Mouse (Mus musculus): ENCODE measurements around the gene Myo6. TPM values are rescaled to one million over a fixed set of nuclear protein-coding genes. Genes with fewer than 3 reads are reported as not detected.

Gene Myo6
- polyA plus RNA-seq, 1 experiment: 16.4 TPM

DNA sequence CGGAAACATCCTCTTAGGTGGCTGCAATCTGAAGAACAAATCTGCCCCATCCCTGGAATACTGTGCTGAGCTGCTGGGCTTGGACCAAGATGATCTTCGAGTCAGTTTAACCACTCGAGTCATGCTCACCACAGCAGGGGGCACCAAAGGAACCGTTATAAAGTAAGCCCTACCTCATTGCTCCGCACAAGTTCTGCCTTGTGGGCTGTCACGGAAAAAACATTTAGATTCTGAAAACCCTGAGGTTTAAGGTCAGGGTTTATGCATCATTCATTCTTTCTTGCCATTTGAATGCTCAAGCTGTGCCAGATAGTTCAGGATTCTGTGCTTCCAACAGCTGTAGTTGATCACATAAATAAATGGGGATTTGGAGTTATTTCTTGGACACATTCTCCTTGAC lies 93.6 kb downstream of the Myo6 start:
- no peak overlapping the region for H3K27ac ChIP-seq (ENCODE audit: control insufficient read depth, insufficient read depth, low read depth, low read length, poor library complexity)
- H3K4me3 ChIP-seq (replicated peaks; ENCODE audit: control insufficient read depth, low read depth, low read length): no peak overlapping the region
- WGBS: 14% methylated on average over 6 of the region's 6 CpGs
- H3K4me1 ChIP-seq (ENCODE audit: control insufficient read depth, insufficient read depth, low read length): peaks cover under 1% of the 10 kb centered on the region
- no peak for TF ChIP-seq CTCF (IDR thresholded peaks at IDR 0.05; ENCODE audit: control insufficient read depth, insufficient read depth, low read length)
- TF ChIP-seq POLR2A (IDR thresholded peaks at IDR 0.05; ENCODE audit: borderline replicate concordance, control insufficient read depth, low read depth, low read length): no peak

GRCm38 (mm10) chr9:80260905-80261304 lies 96.1 kb downstream of the Myo6 start:
- no peak overlapping the region for H3K27ac ChIP-seq (ENCODE audit: control insufficient read depth, insufficient read depth, low read depth, low read length, poor library complexity)
- TF ChIP-seq CTCF (IDR thresholded peaks at IDR 0.05; ENCODE audit: control insufficient read depth, insufficient read depth, low read length) (no peak), POLR2A (IDR thresholded peaks at IDR 0.05; ENCODE audit: borderline replicate concordance, control insufficient read depth, low read depth, low read length) (no peak)
- H3K4me1 ChIP-seq (ENCODE audit: control insufficient read depth, insufficient read depth, low read length): peaks cover 1% of the 10 kb centered on the region
- 31% methylated on average over 3 of the region's 3 CpGs for WGBS
- H3K4me3 ChIP-seq (replicated peaks; ENCODE audit: control insufficient read depth, low read depth, low read length): no peak overlapping the region

DNA sequence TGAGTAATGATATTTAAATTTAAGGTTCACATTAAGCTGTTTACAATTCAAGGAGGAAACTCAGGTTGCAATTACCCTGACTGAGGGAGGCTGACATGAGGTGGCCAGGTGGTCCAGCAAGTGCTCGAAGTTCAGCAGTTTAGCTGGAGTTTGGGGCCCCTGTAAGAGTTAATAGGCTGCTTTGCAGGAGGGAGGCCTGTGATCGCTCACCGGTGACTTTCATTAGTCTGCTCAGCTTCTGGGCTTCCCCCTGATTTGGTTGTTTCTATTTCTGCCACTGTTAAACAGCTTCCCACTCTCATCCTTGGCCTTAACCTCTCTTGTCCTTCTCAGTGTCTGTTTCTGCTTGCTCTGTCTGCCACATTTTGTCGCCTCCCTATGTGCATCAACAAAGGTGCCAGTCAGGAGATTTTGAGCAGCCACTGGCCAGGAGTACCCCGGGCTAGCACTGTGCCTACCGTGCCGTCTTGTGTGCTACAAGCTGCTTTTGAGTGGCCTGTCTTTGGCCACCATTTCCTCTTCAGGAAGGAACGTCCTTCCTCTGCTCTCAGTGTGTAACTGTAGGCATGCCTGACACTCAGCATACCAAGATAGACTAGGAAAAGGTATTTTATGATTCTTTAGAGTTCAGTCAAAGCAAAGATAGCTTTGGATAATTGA lies 97.7 kb downstream of the Myo6 start:
- Histone ChIP-seq H3K27ac (ENCODE audit: control insufficient read depth, insufficient read depth, low read depth, low read length, poor library complexity) (no peak overlapping the region), H3K4me3 (replicated peaks; ENCODE audit: control insufficient read depth, low read depth, low read length) (no peak overlapping the region), H3K4me1 (ENCODE audit: control insufficient read depth, insufficient read depth, low read length) (peaks cover 3% of the 10 kb centered on the region)
- TF ChIP-seq POLR2A (IDR thresholded peaks at IDR 0.05; ENCODE audit: borderline replicate concordance, control insufficient read depth, low read depth, low read length): no peak
- TF ChIP-seq CTCF (IDR thresholded peaks at IDR 0.05; ENCODE audit: control insufficient read depth, insufficient read depth, low read length): no peak
- WGBS: 20% methylated on average over 8 of the region's 8 CpGs

DNA sequence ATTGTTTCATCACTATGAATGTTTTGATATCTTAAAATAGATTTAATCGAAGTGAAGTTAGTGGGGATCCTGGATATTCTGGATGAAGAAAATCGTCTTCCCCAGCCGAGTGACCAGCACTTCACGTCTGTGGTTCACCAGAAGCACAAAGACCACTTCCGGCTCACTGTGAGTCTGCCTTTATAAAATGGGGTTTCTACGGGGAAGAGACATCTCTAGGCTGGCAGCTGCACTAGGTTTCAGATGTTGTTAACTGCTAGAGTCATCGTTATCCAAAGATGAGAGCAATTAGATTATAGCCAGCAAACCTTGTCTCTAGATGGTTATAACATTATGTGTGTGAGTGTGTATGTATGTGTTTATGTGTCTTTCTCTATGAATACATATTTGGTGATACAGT lies 101.3 kb downstream of the Myo6 start:
- H3K4me1 ChIP-seq (ENCODE audit: control insufficient read depth, insufficient read depth, low read length): peaks cover 3% of the 10 kb centered on the region
- no peak overlapping the region for H3K4me3 ChIP-seq (replicated peaks; ENCODE audit: control insufficient read depth, low read depth, low read length)
- no peak overlapping the region for H3K27ac ChIP-seq (ENCODE audit: control insufficient read depth, insufficient read depth, low read depth, low read length, poor library complexity)
- TF ChIP-seq CTCF (IDR thresholded peaks at IDR 0.05; ENCODE audit: control insufficient read depth, insufficient read depth, low read length) (no peak), POLR2A (IDR thresholded peaks at IDR 0.05; ENCODE audit: borderline replicate concordance, control insufficient read depth, low read depth, low read length) (no peak)
- 24% methylated on average over 7 of the region's 7 CpGs for WGBS

- 4% methylated on average over 7 of the region's 7 CpGs for WGBS
- Histone ChIP-seq H3K27ac (ENCODE audit: control insufficient read depth, insufficient read depth, low read depth, low read length, poor library complexity) (no peak overlapping the region), H3K4me3 (replicated peaks; ENCODE audit: control insufficient read depth, low read depth, low read length) (no peak overlapping the region), H3K4me1 (ENCODE audit: control insufficient read depth, insufficient read depth, low read length) (peaks cover 3% of the 10 kb centered on the region)
- TF ChIP-seq CTCF (IDR thresholded peaks at IDR 0.05; ENCODE audit: control insufficient read depth, insufficient read depth, low read length) (no peak), POLR2A (IDR thresholded peaks at IDR 0.05; ENCODE audit: borderline replicate concordance, control insufficient read depth, low read depth, low read length) (no peak)
Observed at GRCm38 (mm10) chr9:80266507-80266906, 101.7 kb downstream of the Myo6 start.

DNA sequence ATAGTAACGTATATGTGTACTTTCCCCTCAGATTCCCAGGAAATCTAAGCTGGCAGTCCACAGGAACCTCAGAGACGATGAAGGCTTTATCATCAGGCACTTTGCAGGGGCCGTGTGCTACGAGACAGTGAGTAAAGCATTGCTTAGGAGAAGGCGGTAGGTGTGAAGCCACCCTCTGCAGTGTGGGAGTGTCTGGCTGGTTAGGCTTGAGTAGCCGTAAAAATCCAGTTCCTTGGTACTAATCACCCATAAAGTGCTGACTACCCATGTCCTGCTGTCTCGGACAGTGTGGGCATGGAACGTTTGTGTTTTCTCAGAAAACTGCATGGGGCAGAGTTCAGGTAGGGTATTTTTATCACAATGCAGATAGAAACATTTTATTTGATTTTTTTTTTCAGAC lies 104.8 kb downstream of the Myo6 start:
- 83% methylated on average over 8 of the region's 8 CpGs for WGBS
- Histone ChIP-seq H3K4me3 (replicated peaks; ENCODE audit: control insufficient read depth, low read depth, low read length) (no peak overlapping the region), H3K4me1 (ENCODE audit: control insufficient read depth, insufficient read depth, low read length) (peaks cover 2% of the 10 kb centered on the region; the same call in 1 of the 2 replicates), H3K27ac (ENCODE audit: control insufficient read depth, insufficient read depth, low read depth, low read length, poor library complexity) (no peak overlapping the region)
- TF ChIP-seq CTCF (IDR thresholded peaks at IDR 0.05; ENCODE audit: control insufficient read depth, insufficient read depth, low read length): no peak
- no peak for TF ChIP-seq POLR2A (IDR thresholded peaks at IDR 0.05; ENCODE audit: borderline replicate concordance, control insufficient read depth, low read depth, low read length)

DNA sequence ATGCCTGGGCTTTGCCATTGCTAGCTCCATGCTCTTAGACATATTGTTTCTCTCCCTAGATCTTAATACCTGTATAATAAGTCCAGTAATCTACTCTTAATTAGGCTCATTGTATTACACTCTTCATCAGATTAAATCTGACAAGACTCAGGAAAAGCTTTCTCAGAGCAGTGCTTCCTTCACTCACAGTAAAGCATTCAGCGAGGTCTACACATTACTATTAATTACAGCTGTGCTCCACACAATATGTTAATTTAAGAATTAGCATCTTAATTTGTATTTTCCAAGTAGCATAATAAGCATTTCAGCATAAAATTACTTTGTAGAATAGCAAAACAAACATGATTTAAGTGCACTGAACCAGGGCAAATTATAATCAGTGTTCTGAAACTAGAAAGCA lies 108.1 kb downstream of the Myo6 start:
- H3K27ac ChIP-seq (ENCODE audit: control insufficient read depth, insufficient read depth, low read depth, low read length, poor library complexity): no peak overlapping the region
- 88% methylated on average over 1 of the region's 1 CpGs for WGBS
- no peak overlapping the region for H3K4me3 ChIP-seq (replicated peaks; ENCODE audit: control insufficient read depth, low read depth, low read length)
- TF ChIP-seq POLR2A (IDR thresholded peaks at IDR 0.05; ENCODE audit: borderline replicate concordance, control insufficient read depth, low read depth, low read length) (no peak), CTCF (IDR thresholded peaks at IDR 0.05; ENCODE audit: control insufficient read depth, insufficient read depth, low read length) (no peak)
- H3K4me1 ChIP-seq (ENCODE audit: control insufficient read depth, insufficient read depth, low read length): no peaks in the 10 kb centered on the region

DNA sequence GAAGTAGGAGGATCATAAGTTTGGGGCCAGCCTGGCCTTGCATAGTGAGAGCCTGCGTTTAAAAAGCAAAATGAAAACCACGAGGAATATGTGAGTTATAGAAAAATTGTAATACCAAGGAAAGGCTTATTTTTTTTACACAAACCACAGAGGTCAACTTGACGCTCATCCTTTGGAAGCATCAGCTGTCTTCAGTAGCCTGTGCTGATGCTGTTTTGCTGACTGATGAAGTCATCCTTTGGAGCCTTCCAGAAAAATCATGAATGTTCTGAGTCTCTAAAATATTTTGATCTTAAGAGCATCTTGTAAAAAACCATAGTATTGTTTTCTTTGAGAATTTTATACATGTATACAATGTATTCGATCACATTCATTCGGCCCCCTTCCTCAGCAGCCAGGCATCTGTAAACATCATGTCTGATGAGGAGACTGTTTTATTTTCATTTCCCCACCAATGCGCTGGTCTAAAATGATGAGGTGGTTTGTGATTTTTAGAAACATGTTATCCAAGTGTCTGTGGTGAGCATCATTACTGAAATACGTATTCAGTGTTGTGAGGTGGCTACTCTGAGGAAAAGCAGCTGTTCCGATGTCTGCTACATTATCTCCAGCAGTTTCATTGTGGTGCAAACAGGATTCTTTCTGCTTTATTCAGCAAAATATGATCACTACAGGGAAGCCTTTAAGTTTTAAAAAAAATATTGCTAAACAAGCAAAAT lies 110.4 kb downstream of the Myo6 start:
- Histone ChIP-seq H3K4me3 (replicated peaks; ENCODE audit: control insufficient read depth, low read depth, low read length) (no peak overlapping the region), H3K4me1 (ENCODE audit: control insufficient read depth, insufficient read depth, low read length) (no peaks in the 10 kb centered on the region), H3K27ac (ENCODE audit: control insufficient read depth, insufficient read depth, low read depth, low read length, poor library complexity) (no peak overlapping the region)
- no peak for TF ChIP-seq POLR2A (IDR thresholded peaks at IDR 0.05; ENCODE audit: borderline replicate concordance, control insufficient read depth, low read depth, low read length)
- TF ChIP-seq CTCF (IDR thresholded peaks at IDR 0.05; ENCODE audit: control insufficient read depth, insufficient read depth, low read length): no peak
- WGBS: 83% methylated on average over 8 of the region's 8 CpGs
